Mouse (Mus musculus) MEL (cell line): ENCODE results near the gene Tmem132d. TPM values are rescaled to one million over a fixed set of nuclear protein-coding genes. Genes with fewer than 3 reads are reported as not detected.

ENCODE experiments used
- DNase-seq: peaks from one replicate; pipeline ENCODE4 v3.0.0; 2011; ENCODE audit warnings: low read depth, low spot score
- H3K27ac ChIP-seq: 2 replicates; pipeline ENCODE4 v1.5.1; 2012; ENCODE audit warnings: low read depth, mild to moderate bottlenecking, control low read depth, low read length, moderate library complexity; ENCODE audit not compliant: control insufficient read depth
- H3K27me3 ChIP-seq, 2 experiments: fragments of 150-350 bp in 1 of 2; sonication (generic) in 1 of 2; 2 replicates each; pipeline ENCODE4 v1.6.1; 2012; ENCODE audit warnings: low read length in 2 of 2, mild to moderate bottlenecking in 2 of 2, improper control_type of control experiment in 1 of 2, moderate library complexity in 1 of 2; ENCODE audit not compliant: insufficient read depth in 2 of 2, control insufficient read depth in 1 of 2
- H3K36me3 ChIP-seq, 2 experiments: 2 replicates each; pipeline ENCODE4 v1.6.1; 2012 to 2014; ENCODE audit warnings: low read length in 2 of 2, improper control_type of control experiment in 1 of 2, inconsistent platforms in 1 of 2, mild to moderate bottlenecking in 1 of 2; ENCODE audit not compliant: insufficient read depth in 2 of 2, control insufficient read depth in 1 of 2
- H3K4me1 ChIP-seq, 2 experiments: fragments of 150-350 bp in 1 of 2; sonication (generic) in 1 of 2; 2 replicates each; pipeline ENCODE4 v1.6.1; 2012; ENCODE audit warnings: low read length in 2 of 2, improper control_type of control experiment in 1 of 2, mild to moderate bottlenecking in 1 of 2; ENCODE audit not compliant: insufficient read depth in 2 of 2, control insufficient read depth in 1 of 2
- H3K4me3 ChIP-seq, 2 experiments: fragments of 150-350 bp in 1 of 2; sonication (generic) in 1 of 2; 2 replicates each; pipeline ENCODE4 v1.5.1; 2012; ENCODE audit warnings: low read depth in 2 of 2, low read length in 2 of 2, mild to moderate bottlenecking in 2 of 2, moderate library complexity in 2 of 2, control low read depth in 1 of 2, improper control_type of control experiment in 1 of 2; ENCODE audit not compliant: control insufficient read depth in 1 of 2, insufficient read depth in 1 of 2
- H3K79me2 ChIP-seq: 2 replicates; pipeline ENCODE4 v1.6.1; 2012; ENCODE audit warnings: mild to moderate bottlenecking, low read length, moderate library complexity; ENCODE audit not compliant: control insufficient read depth, poor library complexity, insufficient read depth
- H3K9ac ChIP-seq: 2 replicates; pipeline ENCODE4 v1.6.1; 2012; ENCODE audit warnings: low read depth, mild to moderate bottlenecking, control low read depth, low read length, moderate library complexity; ENCODE audit not compliant: control insufficient read depth, poor library complexity, severe bottlenecking
- H3K9me3 ChIP-seq: fragments of 150-350 bp; sonication (generic); replicated peaks from 2 replicates; pipeline ENCODE4 v1.6.1; 2012; ENCODE audit warnings: mild to moderate bottlenecking, low read length, improper control_type of control experiment, moderate library complexity; ENCODE audit not compliant: insufficient read depth
- CHD1 ChIP-seq: IDR thresholded peaks from 2 replicates; pipeline ENCODE4 v1.6.1; 2012; ENCODE audit warnings: low read depth, mild to moderate bottlenecking, inconsistent platforms, low read length, improper control_type of control experiment
- CHD2 ChIP-seq: IDR thresholded peaks from 2 replicates; pipeline ENCODE4 v1.6.1; 2011; ENCODE audit warnings: low read length, improper control_type of control experiment
- ELF1 ChIP-seq: IDR thresholded peaks from 2 replicates; pipeline ENCODE4 v1.6.1; 2014; ENCODE audit warnings: low read depth, mild to moderate bottlenecking, inconsistent platforms, low read length, improper control_type of control experiment, moderate library complexity
- ETS1 ChIP-seq: IDR thresholded peaks from 2 replicates; pipeline ENCODE4 v1.6.1; 2012; ENCODE audit warnings: low read depth, mild to moderate bottlenecking, inconsistent platforms, low read length, improper control_type of control experiment, moderate library complexity
- GATA1 ChIP-seq: IDR thresholded peaks from 2 replicates; pipeline ENCODE4 v1.6.1; 2011; ENCODE audit warnings: low read depth, low read length, improper control_type of control experiment
- MAFK ChIP-seq: IDR thresholded peaks from 2 replicates; pipeline ENCODE4 v1.6.1; 2011; ENCODE audit warnings: low read depth, mild to moderate bottlenecking, low read length, improper control_type of control experiment, borderline replicate concordance
- MXI1 ChIP-seq: IDR thresholded peaks from 2 replicates; pipeline ENCODE4 v1.6.1; 2011; ENCODE audit warnings: mild to moderate bottlenecking, low read depth, low read length, improper control_type of control experiment
- MYC ChIP-seq: IDR thresholded peaks from 2 replicates; pipeline ENCODE4 v1.6.1; 2011; ENCODE audit warnings: low read depth, mild to moderate bottlenecking, low read length, improper control_type of control experiment, moderate library complexity
- NELFE ChIP-seq: IDR thresholded peaks from 2 replicates; pipeline ENCODE4 v1.6.1; 2011; ENCODE audit warnings: low read depth, low read length, improper control_type of control experiment
- POLR2A ChIP-seq, 2 experiments: IDR thresholded peaks; 2 replicates each; pipeline ENCODE4 v1.6.1; 2011 to 2012; ENCODE audit warnings: low read length in 2 of 2, mild to moderate bottlenecking in 2 of 2, control low read depth in 1 of 2, improper control_type of control experiment in 1 of 2, low read depth in 1 of 2, moderate library complexity in 1 of 2; ENCODE audit not compliant: control insufficient read depth in 1 of 2, insufficient read depth in 1 of 2, poor library complexity in 1 of 2
- POLR2AphosphoS2 ChIP-seq: IDR thresholded peaks from 2 replicates; pipeline ENCODE4 v1.6.1; 2011; ENCODE audit warnings: low read length, improper control_type of control experiment
- POLR2AphosphoS5 ChIP-seq: IDR thresholded peaks from 2 replicates; pipeline ENCODE4 v1.6.1; 2012; ENCODE audit warnings: low read depth, borderline replicate concordance, mild to moderate bottlenecking, inconsistent platforms, low read length, moderate library complexity, mixed read lengths
- RAD21 ChIP-seq: IDR thresholded peaks from 2 replicates; pipeline ENCODE4 v1.6.1; 2011; ENCODE audit warnings: mild to moderate bottlenecking, low read depth, low read length, improper control_type of control experiment
- RCOR1 ChIP-seq: IDR thresholded peaks from 2 replicates; pipeline ENCODE4 v1.6.1; 2012; ENCODE audit warnings: low read depth, mild to moderate bottlenecking, inconsistent platforms, low read length, improper control_type of control experiment
- SIN3A ChIP-seq: IDR thresholded peaks from 2 replicates; pipeline ENCODE4 v1.6.1; 2012; ENCODE audit warnings: low read length, improper control_type of control experiment, inconsistent platforms
- TBP ChIP-seq: IDR thresholded peaks from 2 replicates; pipeline ENCODE4 v1.8.0; 2011; ENCODE audit warnings: low read depth, low read length, improper control_type of control experiment
- UBTF ChIP-seq: IDR thresholded peaks from 2 replicates; pipeline ENCODE4 v1.6.1; 2012; ENCODE audit warnings: low read depth, mild to moderate bottlenecking, inconsistent platforms, low read length, improper control_type of control experiment, moderate library complexity, borderline replicate concordance; ENCODE audit not compliant: insufficient read depth
- ZC3H11A ChIP-seq: IDR thresholded peaks from 2 replicates; pipeline ENCODE4 v1.6.1; 2012; ENCODE audit warnings: low read depth, mild to moderate bottlenecking, inconsistent platforms, low read length, improper control_type of control experiment
- polyA plus RNA-seq, 2 experiments: library from polyadenylated mRNA; stranded (reverse) in 1 of 2; unstranded in 1 of 2; fragments of >175 nt in 1 of 2; fragments of >200 nt in 1 of 2; gene quantifications; 2 replicates each; pipeline versions ENCODE4 v1.2.1 to v1.2.4; 2012; ENCODE audit warnings: low replicate concordance in 2 of 2, low read depth in 1 of 2; ENCODE audit not compliant: insufficient read length in 2 of 2, insufficient read depth in 1 of 2, missing spikeins in 1 of 2
- total RNA-seq: library from RNA; depleted of rRNA; stranded (reverse); fragments of 300-350 nt; gene quantifications from 2 replicates; pipeline ENCODE4 v1.2.3, GENCODE M21; 2012

Gene Tmem132d
- total and polyA plus RNA-seq, 3 experiments: not detected

GRCm38 (mm10) chr5:128233101-128233500 lies 199.8 kb downstream of the Tmem132d start:
- no peaks in the 10 kb centered on the region for H3K36me3 ChIP-seq
- H3K27ac ChIP-seq: no peak overlapping the region
- no peak overlapping the region for H3K4me3 ChIP-seq
- no peak overlapping the region for H3K9ac ChIP-seq
- no peak for TF ChIP-seq SIN3A
- no peak for TF ChIP-seq POLR2AphosphoS2
- TF ChIP-seq ETS1: no peak
- TF ChIP-seq UBTF: no peak
- TF ChIP-seq MAFK: no peak
- TF ChIP-seq, all 39 proteins: peak for 0
- no peaks in the 10 kb centered on the region for H3K9me3 ChIP-seq
- no peak for DNase-seq
- H3K27me3 ChIP-seq: no peaks in the 10 kb centered on the region
- H3K79me2 ChIP-seq: no peaks in the 10 kb centered on the region
- no peaks in the 10 kb centered on the region for H3K4me1 ChIP-seq

GRCm38 (mm10) chr5:128218281-128218680 lies 214.6 kb downstream of the Tmem132d start:
- Histone ChIP-seq H3K27me3 (no peaks in the 10 kb centered on the region), H3K9me3 (no peaks in the 10 kb centered on the region; the same call in 1 of the 2 replicates), H3K79me2 (no peaks in the 10 kb centered on the region), H3K36me3 (no peaks in the 10 kb centered on the region), H3K4me1 (no peaks in the 10 kb centered on the region), H3K9ac (no peak overlapping the region), H3K27ac (no peak overlapping the region), H3K4me3 (no peak overlapping the region)
- TF ChIP-seq CHD1: no peak
- TF ChIP-seq POLR2AphosphoS5: no peak
- TF ChIP-seq POLR2A (IDR thresholded peaks at IDR 0.05; ENCODE audit: control insufficient read depth in 1 of 2, insufficient read depth in 1 of 2, low read depth in 1 of 2, low read length in 2 of 2, poor library complexity in 1 of 2): no peak
- TF ChIP-seq RAD21: no peak
- no peak for TF ChIP-seq MAFK
- TF ChIP-seq ELF1: no peak
- TF ChIP-seq MYC: no peak
- no peak for TF ChIP-seq GATA1
- TF ChIP-seq ETS1: no peak
- TF ChIP-seq TBP: no peak
- no peak for TF ChIP-seq MXI1
- no peak for TF ChIP-seq SIN3A
- no peak for TF ChIP-seq RCOR1
- no peak for TF ChIP-seq CHD2
- TF ChIP-seq ZC3H11A: no peak
- TF ChIP-seq NELFE: no peak
- no peak for DNase-seq
